Mouse (Mus musculus): ENCODE data around the gene Tmem265. TPM values are rescaled to one million over a fixed set of nuclear protein-coding genes. Genes with fewer than 3 reads are reported as not detected.

Tmem265 gene
- total and polyA plus RNA-seq, 3 experiments: not detected

DNA sequence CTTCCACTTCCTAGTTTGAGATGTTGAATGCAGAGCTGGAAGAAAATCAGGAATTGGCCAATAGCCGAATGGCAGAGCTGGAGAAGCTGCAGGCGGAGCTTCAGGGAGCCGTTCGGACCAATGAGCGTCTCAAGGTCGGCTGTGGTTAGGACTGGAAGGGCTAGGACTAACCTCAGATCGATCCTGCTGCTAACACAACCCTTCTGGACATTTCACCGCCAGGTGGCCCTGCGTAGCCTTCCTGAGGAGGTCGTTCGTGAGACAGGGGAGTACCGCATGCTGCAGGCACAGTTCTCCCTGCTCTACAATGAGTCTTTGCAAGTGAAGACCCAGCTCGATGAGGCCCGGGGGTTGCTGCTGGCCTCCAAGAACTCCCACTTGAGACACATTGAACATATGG lies 31.4 kb downstream of the Tmem265 start:
- peaks cover 12% of the 10 kb centered on the region for H3K79me2 ChIP-seq (ENCODE audit: control insufficient read depth, insufficient read depth, low read length, poor library complexity)
- H3K36me3 ChIP-seq (ENCODE audit: control insufficient read depth in 1 of 2, insufficient read depth in 2 of 2, low read length in 2 of 2): peaks cover 6 to 17% of the 10 kb centered on the region in 2 experiments
- H3K27me3 ChIP-seq (ENCODE audit: control insufficient read depth in 1 of 2, insufficient read depth in 2 of 2, low read length in 2 of 2): no peaks in the 10 kb centered on the region
- H3K27ac ChIP-seq (ENCODE audit: control insufficient read depth, low read depth, low read length): no peak overlapping the region
- no peak for DNase-seq (ENCODE audit: low read depth, low spot score)
- peaks cover 0 to 7% of the 10 kb centered on the region in 2 experiments; a peak in 2 of 4 replicates for H3K4me1 ChIP-seq (ENCODE audit: control insufficient read depth in 1 of 2, insufficient read depth in 2 of 2, low read length in 2 of 2)
- H3K9ac ChIP-seq (ENCODE audit: control insufficient read depth, low read depth, low read length, poor library complexity, severe bottlenecking): no peak overlapping the region
- no peak overlapping the region for H3K4me3 ChIP-seq (ENCODE audit: control insufficient read depth in 1 of 2, insufficient read depth in 1 of 2, low read depth in 2 of 2, low read length in 2 of 2)
- no peaks in the 10 kb centered on the region for H3K9me3 ChIP-seq (replicated peaks; ENCODE audit: insufficient read depth, low read length)
- TF ChIP-seq TAL1 (IDR thresholded peaks at IDR 0.05; ENCODE audit: low read length): no peak
- TF ChIP-seq ELF1 (IDR thresholded peaks at IDR 0.05; ENCODE audit: low read depth, low read length): no peak
- TF ChIP-seq HCFC1 (IDR thresholded peaks at IDR 0.05; ENCODE audit: low read depth, low read length): no peak
- no peak for TF ChIP-seq USF1 (IDR thresholded peaks at IDR 0.05; ENCODE audit: low read depth, low read length)
- no peak for TF ChIP-seq ZNF384 (IDR thresholded peaks at IDR 0.05; ENCODE audit: low read depth, low read length)
- TF ChIP-seq POLR2A (IDR thresholded peaks at IDR 0.05; ENCODE audit: control insufficient read depth in 1 of 2, insufficient read depth in 1 of 2, low read depth in 1 of 2, low read length in 2 of 2, poor library complexity in 1 of 2): no peak
- TF ChIP-seq MAFK (IDR thresholded peaks at IDR 0.05; ENCODE audit: borderline replicate concordance, low read depth, low read length): no peak
- no peak for TF ChIP-seq CTCF (IDR thresholded peaks at IDR 0.05 in 2 of 3, conservative IDR thresholded peaks at IDR 0.05 in 1 of 3; ENCODE audit: control insufficient read depth in 1 of 3, insufficient read depth in 1 of 3, low read depth in 2 of 3, low read length in 3 of 3, poor library complexity in 1 of 3, severe bottlenecking in 1 of 3)
- TF ChIP-seq MXI1 (IDR thresholded peaks at IDR 0.05; ENCODE audit: low read depth, low read length): no peak
- no peak for TF ChIP-seq TBP (IDR thresholded peaks at IDR 0.05; ENCODE audit: low read depth, low read length)
- no peak for TF ChIP-seq NRF1 (IDR thresholded peaks at IDR 0.05; ENCODE audit: insufficient read depth, low read depth, low read length, poor library complexity, severe bottlenecking)
- no peak for TF ChIP-seq SIN3A (IDR thresholded peaks at IDR 0.05; ENCODE audit: low read length)
- no peak for TF ChIP-seq CHD1 (IDR thresholded peaks at IDR 0.05; ENCODE audit: low read depth, low read length)
- TF ChIP-seq POLR2AphosphoS5 (IDR thresholded peaks at IDR 0.05; ENCODE audit: borderline replicate concordance, low read depth, low read length): no peak

DNA sequence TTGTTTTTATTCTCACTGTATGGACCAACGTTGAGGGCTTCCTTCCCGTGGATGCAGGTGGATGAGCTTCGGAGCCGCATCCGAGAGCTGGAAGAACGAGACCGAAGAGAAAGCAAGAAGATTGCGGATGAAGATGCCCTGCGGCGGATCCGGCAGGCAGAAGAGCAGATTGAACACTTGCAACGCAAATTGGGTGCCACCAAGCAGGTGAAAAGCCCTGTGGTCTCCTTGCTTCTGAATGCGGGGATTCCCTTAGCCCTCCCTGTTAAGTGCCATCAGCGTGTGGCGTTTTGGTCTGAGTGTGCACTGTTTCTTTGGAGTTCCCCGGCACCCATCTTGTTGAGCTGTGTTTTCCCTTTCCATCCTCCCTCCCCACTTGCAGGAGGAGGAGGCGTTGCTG lies 35.6 kb downstream of the Tmem265 start:
- DNase-seq (ENCODE audit: low read depth, low spot score): no peak
- Histone ChIP-seq H3K4me3 (ENCODE audit: control insufficient read depth in 1 of 2, insufficient read depth in 1 of 2, low read depth in 2 of 2, low read length in 2 of 2) (no peak overlapping the region), H3K27me3 (ENCODE audit: control insufficient read depth in 1 of 2, insufficient read depth in 2 of 2, low read length in 2 of 2) (no peaks in the 10 kb centered on the region), H3K9me3 (replicated peaks; ENCODE audit: insufficient read depth, low read length) (no peaks in the 10 kb centered on the region), H3K9ac (ENCODE audit: control insufficient read depth, low read depth, low read length, poor library complexity, severe bottlenecking) (no peak overlapping the region), H3K27ac (ENCODE audit: control insufficient read depth, low read depth, low read length) (no peak overlapping the region), H3K4me1 (ENCODE audit: control insufficient read depth in 1 of 2, insufficient read depth in 2 of 2, low read length in 2 of 2) (no peaks in the 10 kb centered on the region), H3K79me2 (ENCODE audit: control insufficient read depth, insufficient read depth, low read length, poor library complexity) (no peaks in the 10 kb centered on the region), H3K36me3 (ENCODE audit: control insufficient read depth in 1 of 2, insufficient read depth in 2 of 2, low read length in 2 of 2) (peaks cover 0 to 26% of the 10 kb centered on the region in 2 experiments; a peak in 2 of 4 replicates)
- TF ChIP-seq CHD2 (IDR thresholded peaks at IDR 0.05; ENCODE audit: low read length) (no peak), USF2 (IDR thresholded peaks at IDR 0.05; ENCODE audit: borderline replicate concordance in 1 of 2, insufficient read depth in 1 of 2, low read depth in 1 of 2, low read length in 2 of 2) (no peak), RAD21 (IDR thresholded peaks at IDR 0.05; ENCODE audit: low read depth, low read length) (no peak), POLR2AphosphoS5 (IDR thresholded peaks at IDR 0.05; ENCODE audit: borderline replicate concordance, low read depth, low read length) (no peak), ZC3H11A (IDR thresholded peaks at IDR 0.05; ENCODE audit: low read depth, low read length) (no peak), JUND (IDR thresholded peaks at IDR 0.05; ENCODE audit: low read depth, low read length) (no peak), MEF2A (IDR thresholded peaks at IDR 0.05; ENCODE audit: extremely low read depth, insufficient replicate concordance, low read depth, low read length, poor library complexity, severe bottlenecking) (no peak), CTCF (IDR thresholded peaks at IDR 0.05 in 2 of 3, conservative IDR thresholded peaks at IDR 0.05 in 1 of 3; ENCODE audit: control insufficient read depth in 1 of 3, insufficient read depth in 1 of 3, low read depth in 2 of 3, low read length in 3 of 3, poor library complexity in 1 of 3, severe bottlenecking in 1 of 3) (no peak)

All from MEL (cell line).